Comparison of ENCODE assay signal across 12 mouse cellular contexts in the genomic region with DNA sequence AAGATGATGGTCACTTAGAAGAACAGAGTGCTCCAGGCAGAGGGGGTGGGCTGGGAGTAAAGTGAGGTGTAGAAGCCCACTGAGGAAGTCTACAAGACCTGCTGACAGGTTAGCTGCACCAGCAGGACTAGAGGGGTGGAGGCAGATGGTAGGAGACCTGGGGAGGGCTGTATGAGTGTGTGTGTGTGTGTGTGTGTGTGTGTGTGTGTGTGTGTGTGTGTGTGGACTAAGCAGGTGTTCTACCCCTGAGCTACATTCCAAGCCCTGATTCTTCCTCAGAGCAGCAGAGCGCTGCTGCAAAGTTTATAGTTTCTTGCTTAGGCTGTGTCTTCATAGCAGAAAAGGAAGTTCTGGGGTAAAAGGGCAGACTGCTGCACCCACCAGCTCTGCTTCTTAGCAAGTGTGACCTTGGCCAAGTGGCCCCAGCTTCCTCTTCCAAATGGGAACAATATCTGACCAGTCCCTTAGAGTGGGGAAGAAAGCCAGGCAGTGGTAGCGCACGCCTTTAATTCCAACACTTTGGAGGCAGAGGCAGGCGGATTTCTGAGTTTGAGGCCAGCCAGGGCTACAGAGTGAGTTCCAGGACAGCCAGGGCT. TPM values are rescaled to one million over a fixed set of nuclear protein-coding genes. Genes with fewer than 3 reads are reported as not detected.
DNase-seq lines count a peak whose midpoint lies in the region; ATAC-seq and TF ChIP-seq lines count a peak whose summit lies in the region.
"Had no signal": no experiment of that assay in that cellular context is flagged by ENCODE, and none has a peak within 500 bp of the region (broad histone marks: within the 10 kb centered on the region; RNA-seq: fewer than 3 reads in every experiment).

No protein-coding gene starts in this region.

- H3K4me3 ChIP-seq in liver, embryonic 13.5 days (replicated peaks), result no peak overlapping the region
- no peak overlapping the region for H3K4me3 ChIP-seq in heart, postnatal 0 days (ENCODE audit: low read depth, low read length)
- H3K4me3 ChIP-seq: layer of hippocampus, adult 2 months had no signal

- no peak for TF ChIP-seq CTCF in heart, postnatal 0 days (IDR thresholded peaks at IDR 0.05; ENCODE audit: low read depth)

- H3K27me3 ChIP-seq in liver, embryonic 13.5 days, result no peaks in the 10 kb centered on the region
- H3K27me3 ChIP-seq in heart, postnatal 0 days (ENCODE audit: control insufficient read depth, insufficient read depth, low read length), result no peaks in the 10 kb centered on the region

- no peaks in the 10 kb centered on the region for H3K9me3 ChIP-seq in liver, embryonic 13.5 days (replicated peaks)
- H3K9me3 ChIP-seq in heart, postnatal 0 days (replicated peaks; ENCODE audit: control insufficient read depth, low read length), result no peaks in the 10 kb centered on the region

- no peak overlapping the region for H3K4me2 ChIP-seq in liver, embryonic 13.5 days
- no peak overlapping the region for H3K4me2 ChIP-seq in heart, postnatal 0 days (ENCODE audit: low read depth, low read length)

- no peak overlapping the region for H3K9ac ChIP-seq in liver, embryonic 13.5 days
- no peak overlapping the region for H3K9ac ChIP-seq in heart, postnatal 0 days (replicated peaks; ENCODE audit: low read depth, low read length)

- H3K4me1 ChIP-seq in liver, embryonic 13.5 days (replicated peaks), result peaks cover 29% of the 10 kb centered on the region; the same call in 1 of the 2 replicates
- H3K4me1 ChIP-seq in heart, postnatal 0 days (ENCODE audit: control insufficient read depth, insufficient read depth), result peaks cover 62% of the 10 kb centered on the region

- H3K36me3 ChIP-seq in liver, embryonic 13.5 days, result no peaks in the 10 kb centered on the region
- no peaks in the 10 kb centered on the region for H3K36me3 ChIP-seq in heart, postnatal 0 days (replicated peaks; ENCODE audit: control insufficient read depth, insufficient read depth, low read length)

- peak; percentile 97 for DNase-seq in heart, adult 11 months
- no peak for DNase-seq in heart, adult 8-10 months (ENCODE audit: low spot score)
- DNase-seq in liver, embryonic 13.5 days, result no peak
- no peak for DNase-seq in liver
- DNase-seq in heart, postnatal 0 days (ENCODE audit: low spot score), result no peak
- DNase-seq in urinary bladder, adult 18-20 months (ENCODE audit: low spot score in 2 of 2), result no peak
- no peak for DNase-seq in natural killer cell, adult 2 months (ENCODE audit: low spot score in 2 of 2)
- DNase-seq: midbrain, embryonic 14.5 days had no signal

- peak overlapping the region; percentile 35 for H3K27ac ChIP-seq in liver, embryonic 13.5 days
- peak overlapping the region; percentile 83 for H3K27ac ChIP-seq in heart, postnatal 0 days (ENCODE audit: low read depth)
- H3K27ac ChIP-seq: layer of hippocampus, adult 2 months had no signal

- ATAC-seq in liver, embryonic 13.5 days (ENCODE audit: low read depth), result 0 out of 2 replicates have a peak, but pooled peaks have one; percentile 20
- no peak for ATAC-seq in heart, postnatal 0 days (ENCODE audit: insufficient read depth, low read depth)
- 0 out of 2 replicates have a peak, but pooled peaks have one; percentile 27 for ATAC-seq in neutrophil, adult 5-6 weeks (ENCODE audit: extremely low read depth, insufficient number of reproducible peaks, low FRiP score, poor library complexity, severe bottlenecking)

- WGBS in liver, embryonic 13.5 days (ENCODE audit: insufficient replicate concordance), result 56% methylated on average over 4 of the region's 4 CpGs
- WGBS in heart, postnatal 0 days, result 72% methylated on average over 4 of the region's 4 CpGs

- TF ChIP-seq EP300 in heart, postnatal 0 days (IDR thresholded peaks at IDR 0.05; ENCODE audit: low read depth), result no peak

RNA-seq across cellular contexts. Expression of a gene that starts 18.2 kb away (rescaled TPM):
- total RNA-seq in heart, adult 8-10 months (2022), result 10 to 100 TPM; 15.9 to 18.2 (median 16.5) TPM
- 3.3 and 3.9 TPM in 2 replicates for polyA plus RNA-seq in liver, embryonic 13.5 days (2015; fragmentation: Nextera tagmentation; extraction: Ambion mirVana)
- total RNA-seq in heart, postnatal 0 days (2014; rRNA removed; ENCODE audit: low replicate concordance), result 29.6 and 38.7 TPM in 2 replicates
- polyA plus RNA-seq in heart, postnatal 0 days (2015; fragmentation: Nextera tagmentation; extraction: Ambion mirVana), result 21.9 and 24.8 TPM in 2 replicates
- 8.6 and 11.9 TPM in 2 replicates for total RNA-seq in neutrophil, adult 5-6 weeks (2017)

RNA-seq across cellular contexts. Expression of a gene that starts 18.8 kb away (rescaled TPM):
- total RNA-seq in heart, adult 8-10 months (2022), result 10 to 100 TPM; 16.0 to 23.9 (median 20.6) TPM
- 10.4 and 13.5 TPM in 2 replicates for polyA plus RNA-seq in liver, embryonic 13.5 days (2015; fragmentation: Nextera tagmentation; extraction: Ambion mirVana)
- total RNA-seq in heart, postnatal 0 days (2014; rRNA removed; ENCODE audit: low replicate concordance), result 34.9 and 39.3 TPM in 2 replicates
- polyA plus RNA-seq in heart, postnatal 0 days (2015; fragmentation: Nextera tagmentation; extraction: Ambion mirVana), result 11.5 and 13.1 TPM in 2 replicates
- total RNA-seq in neutrophil, adult 5-6 weeks (2017), result 29.8 and 45.2 TPM in 2 replicates

RNA-seq across cellular contexts. Expression of a gene that starts 36.0 kb away (rescaled TPM):
- total RNA-seq in heart, adult 8-10 months (2022), result under 1 TPM in 3 of 4 experiments, not detected in 1; 0.49 to 0.63 (median 0.53) TPM
- polyA plus RNA-seq in liver, embryonic 13.5 days (2015; fragmentation: Nextera tagmentation; extraction: Ambion mirVana), result 0.15 and 0.16 TPM in 2 replicates
- total RNA-seq in heart, postnatal 0 days (2014; rRNA removed; ENCODE audit: low replicate concordance), result not detected in 2 replicates
- polyA plus RNA-seq in heart, postnatal 0 days (2015; fragmentation: Nextera tagmentation; extraction: Ambion mirVana), result 0.14 TPM in 2 replicates
- total RNA-seq in neutrophil, adult 5-6 weeks (2017), result not detected in 2 replicates
- total RNA-seq: heart, postnatal 14 days; layer of hippocampus, adult 2 months had no signal
- polyA plus RNA-seq: forebrain, embryonic 11.5 days had no signal

RNA-seq across cellular contexts. Expression of a gene that starts 45.6 kb away (rescaled TPM):
- total RNA-seq in heart, adult 8-10 months (2022), result 1 to 10 TPM in 3 of 4 experiments, under 1 TPM in 1; 0.92 to 2.5 (median 1.5) TPM
- polyA plus RNA-seq in liver, embryonic 13.5 days (2015; fragmentation: Nextera tagmentation; extraction: Ambion mirVana), result 21.6 and 21.9 TPM in 2 replicates
- 1.2 and 1.3 TPM in 2 replicates for total RNA-seq in heart, postnatal 0 days (2014; rRNA removed; ENCODE audit: low replicate concordance)
- 1.4 and 1.5 TPM in 2 replicates for polyA plus RNA-seq in heart, postnatal 0 days (2015; fragmentation: Nextera tagmentation; extraction: Ambion mirVana)
- not detected in 2 replicates for total RNA-seq in neutrophil, adult 5-6 weeks (2017)

RNA-seq across cellular contexts. Expression of a gene that starts 52.3 kb away (rescaled TPM):
- under 1 TPM in 2 of 4 experiments, not detected in 2; 0.22 to 0.31 TPM for total RNA-seq in heart, adult 8-10 months (2022)
- polyA plus RNA-seq in liver, embryonic 13.5 days (2015; fragmentation: Nextera tagmentation; extraction: Ambion mirVana), result 0.15 TPM in 1 of 2 replicates, not detected in the other
- 0.15 TPM in 1 of 2 replicates, not detected in the other for total RNA-seq in heart, postnatal 0 days (2014; rRNA removed; ENCODE audit: low replicate concordance)
- not detected in 2 replicates for polyA plus RNA-seq in heart, postnatal 0 days (2015; fragmentation: Nextera tagmentation; extraction: Ambion mirVana)
- total RNA-seq in neutrophil, adult 5-6 weeks (2017), result not detected in 2 replicates
- polyA plus RNA-seq: midbrain, embryonic 14.5 days had no signal
